Mouse (Mus musculus) layer of hippocampus, postnatal 10 days (tissue): ENCODE measurements at regions not wholly inside any gene's neighbourhood (a gene's known extent, or its start where the extent isn't known, plus 50 kb on each side); places are given as distances from the start of the nearest gene placed in this dataset.

Experiments
- DNase-seq, 2 experiments: peaks; one replicate each; pipeline ENCODE4 v3.0.0; 2021; ENCODE audit warnings: low spot score in 2 of 2

GRCm38 (mm10) chr11:38618707-38619106 lies 1382.9 kb upstream of the Tenm2 start:
- no peak for DNase-seq

GRCm38 (mm10) chr11:38600971-38601370 lies 1365.2 kb upstream of the Tenm2 start:
- peak; percentile 10 to 35 for DNase-seq

GRCm38 (mm10) chr11:38568515-38568914 lies 1332.8 kb upstream of the Tenm2 start:
- no peak for DNase-seq

GRCm38 (mm10) chr11:38543893-38544292 lies 1308.1 kb upstream of the Tenm2 start:
- peak; percentile 12 to 16 for DNase-seq

DNA sequence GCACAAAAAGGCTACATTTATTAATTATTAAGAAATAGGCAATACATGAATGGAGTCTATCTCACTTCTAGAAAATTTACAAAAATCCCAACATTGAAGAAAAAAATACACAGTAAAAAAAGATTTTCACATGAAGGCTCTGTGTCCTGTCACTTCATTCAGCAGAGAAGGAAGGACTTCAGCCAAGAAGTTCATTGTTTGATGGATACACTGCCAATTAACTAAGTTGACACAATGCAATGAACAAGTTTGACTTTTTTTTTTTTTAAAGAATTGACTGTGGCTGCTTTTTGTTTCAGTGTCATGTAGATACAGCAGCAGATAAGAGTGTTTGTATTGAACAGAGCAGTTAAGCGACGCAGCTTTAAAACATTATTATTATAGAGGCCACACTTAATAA lies 1304.3 kb upstream of the Tenm2 start:
- no peak for DNase-seq

DNA sequence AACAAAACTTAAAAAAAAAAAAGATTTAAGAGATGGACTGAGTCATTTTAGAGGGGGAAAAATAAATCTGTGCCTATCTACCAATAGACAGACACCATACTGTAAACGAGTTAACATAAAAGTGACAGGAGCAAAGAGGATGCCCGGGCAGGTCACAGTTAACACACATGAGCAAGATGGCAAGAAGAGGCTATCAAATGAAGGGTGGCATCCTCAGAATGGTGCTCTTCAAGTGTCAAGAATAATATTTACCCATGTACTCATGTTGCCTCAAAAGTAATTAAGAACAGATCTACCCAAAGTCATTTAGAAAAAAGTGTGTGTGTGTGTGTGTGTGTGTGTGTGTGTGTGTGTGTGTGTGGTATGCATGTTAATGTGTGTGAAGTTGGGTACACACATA lies 1296.5 kb upstream of the Tenm2 start:
- no peak for DNase-seq

GRCm38 (mm10) chr11:38509676-38510075 lies 1273.9 kb upstream of the Tenm2 start:
- no peak for DNase-seq

- DNase-seq: no peak
Observed at GRCm38 (mm10) chr11:38464239-38464596, 1228.5 kb upstream of the Tenm2 start.

DNA sequence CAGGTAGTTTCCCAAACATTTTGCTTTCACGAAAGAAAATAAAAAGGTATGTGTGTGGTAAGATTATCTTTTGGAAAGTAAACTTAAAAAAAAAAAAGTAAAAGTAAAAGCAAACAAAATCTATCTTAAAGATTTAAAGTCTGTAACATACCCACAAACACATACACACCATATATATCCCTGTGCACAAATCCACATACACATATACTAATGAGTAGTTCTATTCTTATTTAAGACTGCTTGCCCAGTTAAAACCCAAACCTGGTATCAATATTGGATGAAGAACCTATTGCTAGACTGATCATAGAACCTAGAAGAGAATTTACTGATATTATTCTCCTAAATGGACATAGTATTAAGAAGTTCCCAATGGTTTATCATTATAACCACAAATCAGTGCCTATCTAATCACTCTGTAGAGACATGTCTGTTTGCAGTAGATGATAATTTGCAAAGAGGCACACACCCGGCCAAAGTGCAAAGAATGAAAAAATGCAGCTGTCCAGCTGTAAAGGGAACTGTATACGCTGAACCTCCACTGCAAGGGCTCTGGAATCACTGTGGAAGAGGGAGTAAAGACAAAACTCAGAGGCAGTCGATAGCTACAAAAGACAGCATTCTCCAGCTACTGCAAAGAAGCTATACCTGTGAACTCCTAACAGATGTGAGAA lies 1227.9 kb upstream of the Tenm2 start:
- DNase-seq: no peak

DNA sequence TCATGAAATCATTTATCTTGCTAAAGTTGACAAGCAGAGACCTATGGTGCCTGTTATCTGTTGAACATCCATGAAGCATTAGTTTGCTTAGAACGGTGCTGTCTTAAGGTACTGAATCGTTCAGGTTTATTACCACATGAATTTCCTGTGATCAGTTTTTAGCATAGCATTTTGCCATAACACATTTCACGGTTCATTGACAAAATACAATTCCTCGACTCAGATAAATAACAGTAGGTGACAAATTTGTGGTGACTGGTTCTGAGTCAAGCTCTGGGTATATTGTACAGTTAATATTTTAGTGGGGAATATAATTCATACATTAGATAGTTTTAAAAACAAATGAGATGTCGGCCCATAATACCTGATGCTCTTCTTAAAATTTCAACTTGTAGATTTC lies 1207.5 kb upstream of the Tenm2 start:
- DNase-seq: no peak

DNA sequence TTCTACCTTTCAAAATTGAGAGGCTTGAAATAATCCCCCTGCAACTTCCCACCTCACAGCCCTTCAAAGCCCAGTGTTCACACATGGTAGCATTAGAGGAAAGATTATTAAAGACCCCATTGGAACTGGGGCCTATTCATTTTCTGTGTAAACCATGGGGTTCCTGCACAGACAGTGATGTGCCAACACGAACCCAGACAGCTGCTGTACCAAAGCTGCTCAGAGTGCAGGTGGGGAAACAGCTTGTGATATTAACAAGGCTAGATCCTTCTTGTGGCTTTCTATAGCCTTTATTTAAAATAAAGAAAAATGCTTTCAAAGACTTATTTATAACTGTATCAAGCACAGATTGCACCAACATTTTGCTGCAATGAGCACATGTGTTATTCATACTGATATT lies 1174.5 kb upstream of the Tenm2 start:
- DNase-seq: peak; percentile 9 to 36

DNA sequence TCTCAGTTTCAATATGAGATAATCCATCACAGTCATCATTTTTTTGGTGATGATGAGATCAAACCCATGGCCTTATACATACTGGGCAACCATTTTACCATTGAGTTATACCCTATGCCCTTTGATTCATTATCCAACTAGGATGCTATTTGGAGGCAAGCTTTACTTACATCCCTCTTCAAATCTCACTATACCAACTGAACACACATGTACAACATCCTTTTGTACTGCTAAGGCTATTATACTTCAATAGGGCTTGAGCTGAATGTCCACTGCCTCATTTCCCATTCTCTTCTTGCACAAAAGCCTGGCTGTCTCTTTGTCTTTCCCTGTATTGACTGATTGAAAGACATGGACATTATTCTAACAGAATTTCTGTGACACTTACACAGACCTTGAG lies 1162.0 kb upstream of the Tenm2 start:
- no peak for DNase-seq

DNA sequence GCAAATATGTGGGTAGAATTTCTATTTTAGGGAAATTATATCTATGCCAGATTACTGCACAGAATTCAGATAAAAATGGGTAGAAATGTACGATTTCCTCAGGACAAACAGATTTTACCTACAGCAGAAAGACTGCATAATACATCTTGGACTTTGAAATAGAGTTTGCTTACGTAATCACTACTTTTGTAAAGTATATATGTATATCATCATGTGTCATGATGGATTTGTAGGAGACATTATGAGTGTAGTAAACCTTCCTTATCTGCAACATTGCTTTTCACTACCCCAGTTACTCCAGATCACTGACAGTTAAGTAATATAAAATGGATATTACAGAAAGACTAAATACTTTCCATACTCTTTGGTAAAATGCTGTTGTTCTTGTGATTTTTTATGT lies 1151.2 kb upstream of the Tenm2 start:
- DNase-seq: no peak

- DNase-seq: no peak
Observed at GRCm38 (mm10) chr11:38346442-38346841, 1110.7 kb upstream of the Tenm2 start.

DNA sequence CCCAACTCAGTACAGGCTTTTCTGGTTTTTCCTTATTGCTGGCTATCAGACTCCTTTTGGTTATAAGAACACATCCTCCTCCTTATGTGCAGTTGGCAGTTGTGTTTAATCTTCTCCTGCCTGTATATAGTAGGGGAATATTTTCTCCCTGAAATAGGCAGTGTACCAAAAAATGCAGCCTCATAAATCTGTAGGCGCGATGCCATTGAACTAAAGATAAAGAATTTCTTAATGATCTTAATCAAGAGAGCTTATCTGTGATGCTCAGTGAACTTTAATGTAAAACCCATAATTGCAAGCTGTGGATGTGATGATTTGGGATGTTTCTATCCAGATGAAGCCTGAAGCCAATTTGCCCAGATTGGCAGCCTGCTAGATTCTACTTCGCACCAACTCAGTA lies 1099.6 kb upstream of the Tenm2 start:
- no peak for DNase-seq

- DNase-seq: no peak
Observed at GRCm38 (mm10) chr11:38297693-38298092, 1061.9 kb upstream of the Tenm2 start.

DNA sequence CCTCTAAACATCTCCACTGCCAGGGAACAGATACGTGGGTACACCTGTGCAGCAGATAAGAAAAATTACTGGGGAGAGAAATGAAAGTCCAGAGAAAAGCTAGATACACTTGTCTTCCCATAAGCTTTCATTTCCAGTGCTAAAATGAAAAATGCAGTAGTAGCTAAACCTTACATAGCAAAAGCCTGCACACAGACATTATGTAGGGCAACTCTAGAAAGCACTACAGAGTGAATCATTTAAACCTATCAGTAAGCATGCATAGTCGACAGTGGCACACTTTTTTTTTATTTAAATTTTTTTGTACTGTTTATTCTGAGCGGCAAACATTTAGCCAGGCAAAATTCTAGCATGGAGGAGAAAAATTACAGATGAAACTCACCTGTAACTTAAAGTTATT lies 1055.5 kb upstream of the Tenm2 start:
- no peak for DNase-seq

GRCm38 (mm10) chr11:38280961-38281360 lies 1045.2 kb upstream of the Tenm2 start:
- DNase-seq: no peak
